Mouse (Mus musculus): ENCODE data around the gene Klhdc2. TPM values are rescaled to one million over a fixed set of nuclear protein-coding genes. Genes with fewer than 3 reads are reported as not detected.

Gene Klhdc2
- 41.5 and 47.7 TPM in 2 replicates for polyA plus RNA-seq (2012; rRNA removed)

GRCm38 (mm10) chr12:69296511-69297410 is at the start of gene Klhdc2:
Gene Klhdc2, plus strand, starts transcription at chr12:69296681.

GRCm38 (mm10) chr12:69356546-69357299 is 60.2 kb downstream of the Klhdc2 start, which contains the start of gene Nemf:
Gene Nemf, minus strand, starts transcription at chr12:69357165.

Other genes starting within 250 kb of the Klhdc2 start
- gene Rps29, start 137.5 kb upstream of the Klhdc2 start, polyA plus RNA-seq (2012; rRNA removed): 1,487 and 1,680 TPM in 2 replicates
- gene Lrr1, start 127.9 kb upstream of the Klhdc2 start, polyA plus RNA-seq (2012; rRNA removed): 11.7 and 13.8 TPM in 2 replicates
- 563 and 595 TPM in 2 replicates for gene Rpl36al, start 112.6 kb upstream of the Klhdc2 start, polyA plus RNA-seq (2012; rRNA removed)
- 10.3 and 12.5 TPM in 2 replicates for gene Mgat2, start 112.5 kb upstream of the Klhdc2 start, polyA plus RNA-seq (2012; rRNA removed)
- 5.1 and 6.2 TPM in 2 replicates for gene Gm49383, start 99.6 kb upstream of the Klhdc2 start, polyA plus RNA-seq (2012; rRNA removed)
- gene Dnaaf2, start 98.3 kb upstream of the Klhdc2 start, polyA plus RNA-seq (2012; rRNA removed): 2.9 and 3.6 TPM in 2 replicates
- 7.2 and 8.7 TPM in 2 replicates for gene Gm49384, start 92.4 kb upstream of the Klhdc2 start, polyA plus RNA-seq (2012; rRNA removed)
- 26.3 and 30.3 TPM in 2 replicates for gene Pole2, start 68.5 kb upstream of the Klhdc2 start, polyA plus RNA-seq (2012; rRNA removed)
- 0.86 and 1.7 TPM in 2 replicates for gene Klhdc1, start 55.5 kb upstream of the Klhdc2 start, polyA plus RNA-seq (2012; rRNA removed)
- 12.4 and 13.3 TPM in 2 replicates for gene Nemf, start 60.5 kb downstream of the Klhdc2 start, polyA plus RNA-seq (2012; rRNA removed)
- 39.8 and 46.5 TPM in 2 replicates for gene Arf6, start 75.5 kb downstream of the Klhdc2 start, polyA plus RNA-seq (2012; rRNA removed)
- gene Gm9887, start 75.8 kb downstream of the Klhdc2 start, polyA plus RNA-seq (2012; rRNA removed): 0.15 and 0.16 TPM in 2 replicates